Mouse (Mus musculus) neural tube, postnatal 0 days (tissue): ENCODE data around the gene Zbtb3. TPM values are rescaled to one million over a fixed set of nuclear protein-coding genes. Genes with fewer than 3 reads are reported as not detected.

ENCODE experiments used
- polyA plus RNA-seq: library from polyadenylated mRNA; unstranded; fragments of >200 nt; fragmentation: Nextera tagmentation; extraction: Ambion mirVana; gene quantifications from 2 replicates; pipeline ENCODE4 v1.2.1, GENCODE M21; 2015

The Zbtb3 gene
- polyA plus RNA-seq = 5.0 and 5.5 TPM in 2 replicates

GRCm38 (mm10) chr19:8802130-8802821 lies at the start of gene Zbtb3:
Gene Zbtb3 (plus strand): TSS chr19:8802555.

GRCm38 (mm10) chr19:8756635-8757387 lies 45.5 kb upstream of the Zbtb3 start, which contains the start of gene Nxf1:
Gene Nxf1 (plus strand): TSS chr19:8757073.

GRCm38 (mm10) chr19:8770567-8771270 lies 31.6 kb upstream of the Zbtb3 start, which contains the start of gene Tmem223:
Gene Tmem223 (plus strand): TSS chr19:8770996.

GRCm38 (mm10) chr19:8774086-8774835 lies 28.1 kb upstream of the Zbtb3 start, which contains the start of gene Tmem179b:
Gene Tmem179b (minus strand): TSS chr19:8774467.

GRCm38 (mm10) chr19:8786008-8786781 lies 16.2 kb upstream of the Zbtb3 start, which contains the start of gene Taf6l:
Gene Taf6l (minus strand): TSS chr19:8786417.

GRCm38 (mm10) chr19:8798264-8798946 lies 4.0 kb upstream of the Zbtb3 start, which contains the start of gene Polr2g:
Gene Polr2g (minus strand): TSS chr19:8798577.

GRCm38 (mm10) chr19:8818801-8819595 lies 16.6 kb downstream of the Zbtb3 start, which contains the start of gene Ttc9c:
Gene Ttc9c (minus strand): TSS chr19:8819333.

GRCm38 (mm10) chr19:8819596-8820423 lies 17.5 kb downstream of the Zbtb3 start, which contains the start of gene Hnrnpul2:
Gene Hnrnpul2 (plus strand): TSS chr19:8820010.

GRCm38 (mm10) chr19:8829660-8830059 lies 27.3 kb downstream of the Zbtb3 start, which contains the start of gene AC129217.1:
Gene AC129217.1 (plus strand): TSS chr19:8829773.

GRCm38 (mm10) chr19:8837251-8837791 lies 35.0 kb downstream of the Zbtb3 start, which contains the start of gene Bscl2:
Gene Bscl2 (plus strand): TSS chr19:8837467.

GRCm38 (mm10) chr19:8839103-8839907 lies 37.0 kb downstream of the Zbtb3 start, which contains the start of gene Gng3:
Gene Gng3 (minus strand): TSS chr19:8839194.

GRCm38 (mm10) chr19:8850402-8850901 lies 48.1 kb downstream of the Zbtb3 start, which contains the start of gene Lrrn4cl:
Gene Lrrn4cl (plus strand): TSS chr19:8850768.

